Mouse (Mus musculus) lung, postnatal 4 days (tissue): ENCODE data around the gene Olfr680-ps1.
"Not testable (repeated sequence)": the region's sequence is repeated elsewhere in the genome, so short reads cannot be mapped to it uniquely, and the experiment has no call there.

Source experiments
- DNase-seq, 2 experiments: peaks; one replicate each; pipeline ENCODE4 v3.0.0; 2021

Gene Olfr680-ps1

DNA sequence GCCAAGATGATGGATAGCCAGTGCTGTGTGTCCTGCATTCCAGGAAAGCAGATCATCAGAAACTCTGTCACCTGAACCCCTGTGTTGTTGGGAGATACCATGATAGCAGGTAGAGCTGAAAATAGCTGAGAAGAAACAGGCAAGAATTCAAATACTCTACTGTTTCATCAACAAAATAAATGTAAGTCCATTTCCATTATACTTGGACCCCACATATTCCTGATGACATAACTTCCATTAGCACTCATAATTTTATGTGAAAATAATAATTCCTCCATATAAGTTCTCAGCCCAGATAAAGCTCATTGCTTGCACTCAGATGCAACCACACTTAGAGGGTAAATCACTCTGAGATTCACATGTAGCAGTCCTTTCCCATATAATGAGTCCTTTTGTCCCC is at the start of gene Olfr680-ps1:
Olfr680-ps1 (minus strand) TSS at position 101 of the 400 bp plus-strand sequence.
- DNase-seq, result not testable (repeated sequence)

DNA sequence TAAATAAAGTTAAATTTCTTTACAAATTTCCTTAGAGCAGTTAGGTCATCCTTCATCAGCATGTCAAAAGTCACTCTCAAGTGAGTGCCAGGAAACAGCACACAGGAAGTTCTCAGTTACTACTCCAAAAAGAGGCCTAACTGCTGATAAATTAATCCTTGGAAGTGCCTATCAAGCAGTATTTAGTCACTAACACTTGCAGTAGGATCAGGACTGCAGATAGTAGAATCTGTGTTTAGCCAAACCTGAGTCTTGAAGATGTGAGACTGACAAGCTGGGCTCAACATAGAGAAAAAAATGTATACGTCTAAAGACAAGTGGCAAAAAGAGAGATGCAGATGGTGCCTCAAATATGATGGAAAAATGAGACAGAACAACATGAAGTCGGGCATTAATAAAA is 48.7 kb upstream of the Olfr680-ps1 start:
- DNase-seq, result no peak

- no peak for DNase-seq
Measured at GRCm38 (mm10) chr7:105116536-105116935, 23.9 kb upstream of the Olfr680-ps1 start, which contains the start of gene Olfr681. Olfr681 (plus strand) TSS chr7:105116836.

DNA sequence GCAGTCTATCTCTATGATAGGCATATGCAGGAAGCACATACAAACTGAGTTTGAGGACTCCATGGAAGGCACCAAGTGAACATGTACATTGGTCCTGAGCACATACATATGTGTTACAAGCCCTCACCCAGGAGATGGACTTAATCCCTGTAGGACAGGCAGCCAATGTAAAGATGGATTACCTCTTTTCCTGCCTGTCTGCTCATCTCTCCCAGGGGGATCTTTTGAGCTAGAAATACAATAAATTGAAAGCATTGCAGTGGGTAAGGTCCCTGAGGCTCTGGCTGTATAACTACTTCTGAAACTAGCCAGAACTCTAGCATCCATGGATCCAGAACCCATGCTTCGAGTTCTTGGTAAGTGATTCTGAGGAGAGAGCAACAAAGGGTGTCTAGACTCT is 11.7 kb downstream of the Olfr680-ps1 start, which contains the start of gene Olfr679:
Olfr679 (plus strand) TSS at position 301 of the 400 bp plus-strand sequence.
- no peak for DNase-seq

DNA sequence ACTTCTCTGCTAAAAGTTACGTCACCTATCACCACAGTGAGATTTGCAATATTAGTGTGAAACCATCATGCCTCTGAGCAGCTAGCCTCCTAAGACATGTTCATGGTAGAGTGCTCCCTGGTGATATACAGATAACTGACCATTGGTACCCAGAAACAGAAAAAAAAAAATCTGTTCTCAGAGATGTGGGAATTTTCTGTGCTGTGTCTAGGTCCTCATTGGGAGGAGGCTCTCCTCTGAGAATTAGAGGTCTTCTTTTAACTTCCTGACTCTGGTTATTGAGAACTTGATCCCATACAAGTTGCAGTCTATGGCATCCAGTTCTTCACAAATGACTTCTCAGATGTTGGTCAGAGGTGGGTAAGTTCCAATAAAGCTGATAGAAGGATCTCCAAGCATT is 28.4 kb downstream of the Olfr680-ps1 start, which contains the start of gene Olfr678:
Olfr678 (plus strand) TSS at position 301 of the 400 bp plus-strand sequence.
- no peak for DNase-seq

DNA sequence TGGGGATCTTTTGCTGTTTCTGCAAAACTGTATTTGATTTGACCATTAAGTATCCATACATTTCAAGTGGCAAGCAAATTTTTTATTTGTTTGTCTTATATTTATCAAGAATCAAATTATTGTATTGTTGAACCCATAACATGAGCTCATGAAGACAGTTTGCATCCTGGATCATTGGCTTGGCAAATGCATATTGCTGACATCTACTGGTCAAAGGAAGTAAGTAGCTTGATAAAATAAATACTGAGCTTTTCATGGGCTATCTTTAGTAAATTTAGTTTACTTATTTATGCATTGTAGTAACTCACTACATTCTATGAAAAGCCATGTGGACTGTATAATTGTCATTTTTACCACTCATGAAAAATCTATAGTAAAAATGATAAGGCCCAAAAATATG is 33.7 kb downstream of the Olfr680-ps1 start:
- DNase-seq, result no peak
